Mouse (Mus musculus) stomach, postnatal 0 days (tissue): ENCODE measurements around the gene Nfatc4.

Experiments
- CTCF ChIP-seq: IDR thresholded peaks from 2 replicates; pipeline ENCODE4 v1.5.1; 2016; ENCODE audit warnings: antibody characterized with exemption, low read depth, mild to moderate bottlenecking, moderate library complexity
- EP300 ChIP-seq: optimal IDR thresholded peaks from 2 replicates; pipeline ENCODE3; 2016; ENCODE audit warnings: antibody characterized with exemption

DNA sequence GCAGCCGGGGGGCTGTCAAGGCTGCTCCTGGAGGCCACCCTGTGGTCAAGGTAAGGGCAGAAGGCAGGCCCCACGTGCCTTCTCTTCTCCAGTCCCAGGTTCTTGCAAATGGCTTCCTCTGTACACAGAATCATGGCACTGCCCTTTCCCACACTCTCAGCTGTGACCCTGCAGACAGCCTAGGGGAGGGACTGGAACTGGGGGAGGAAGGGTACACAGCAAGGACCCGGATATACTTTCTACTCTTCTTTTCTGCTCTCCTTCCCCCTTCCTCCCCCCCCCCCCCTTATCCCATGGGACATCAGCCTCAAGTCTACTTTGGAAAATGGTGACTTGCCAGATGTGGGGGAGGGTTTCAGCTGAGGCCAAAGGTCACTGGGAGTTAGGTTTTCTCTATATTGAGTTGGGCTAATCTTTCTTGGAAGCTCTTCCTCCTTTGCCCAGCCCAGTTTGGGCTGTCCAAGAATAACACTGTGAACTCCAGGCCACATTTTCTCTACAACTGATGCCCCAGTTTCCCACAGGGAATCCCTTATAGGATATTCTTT, 5.8 kb downstream of the Nfatc4 start:
- no peak for TF ChIP-seq CTCF
- TF ChIP-seq EP300: no peak
